Mouse (Mus musculus) liver, adult (tissue): ENCODE results near the gene Etv5.

Experiments
- GATA4 ChIP-seq: IDR thresholded peaks from 2 replicates; pipeline ENCODE4 v1.6.1; 2014; ENCODE audit warnings: mild to moderate bottlenecking, low read length; ENCODE audit not compliant: insufficient replicate concordance

The Etv5 gene

GRCm38 (mm10) chr16:22439499-22440177 is at the start of gene Etv5:
Gene Etv5 (minus strand): TSS chr16:22439719.
- peak; percentile 28; the same call in 1 of the 2 replicates for TF ChIP-seq GATA4

DNA sequence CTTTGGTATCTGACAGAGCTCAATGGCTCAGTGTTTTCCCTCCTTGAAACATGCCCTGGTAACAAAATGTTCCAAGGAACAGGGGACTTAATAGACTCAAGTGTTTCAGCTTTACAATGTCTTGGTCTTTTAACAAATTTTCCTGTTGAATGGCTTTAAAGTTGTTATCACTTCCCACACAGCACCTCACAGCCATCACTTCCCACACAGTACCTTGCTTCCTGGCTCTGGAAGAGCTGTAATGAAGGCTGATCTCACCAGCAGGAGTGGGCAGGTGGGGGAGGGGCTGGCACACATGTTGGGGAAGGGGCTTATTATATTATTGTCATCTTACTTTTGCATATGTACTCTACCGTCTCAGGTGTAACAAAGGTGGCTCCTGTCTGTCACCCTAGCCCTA is 44.4 kb upstream of the Etv5 start:
- no peak for TF ChIP-seq GATA4

GRCm38 (mm10) chr16:22479322-22479721 is 39.8 kb upstream of the Etv5 start:
- TF ChIP-seq GATA4 = no peak

DNA sequence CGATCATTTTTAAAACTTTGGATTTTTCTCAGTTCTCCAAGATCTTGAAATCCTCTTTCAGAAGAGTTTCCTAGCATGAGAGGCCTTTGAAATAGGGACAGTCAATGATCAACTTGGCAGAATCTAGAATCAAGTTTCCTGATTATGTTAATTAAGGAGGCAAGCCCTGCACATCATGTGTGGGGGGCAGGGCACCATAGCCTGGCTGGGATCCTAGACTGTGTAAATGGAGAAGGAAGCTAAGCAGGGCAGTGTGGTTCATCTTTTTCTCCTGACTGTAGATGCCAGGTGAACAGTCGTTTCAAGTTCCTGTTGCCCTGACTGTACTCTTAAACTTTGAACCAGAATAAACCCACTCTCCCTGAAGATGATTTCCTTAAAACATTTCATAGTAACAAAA is 32.2 kb upstream of the Etv5 start:
- no peak for TF ChIP-seq GATA4

- no peak for TF ChIP-seq GATA4
Measured at GRCm38 (mm10) chr16:22469385-22469784, 29.9 kb upstream of the Etv5 start.

GRCm38 (mm10) chr16:22467111-22467510 is 27.6 kb upstream of the Etv5 start:
- no peak for TF ChIP-seq GATA4

GRCm38 (mm10) chr16:22466381-22466780 is 26.9 kb upstream of the Etv5 start:
- TF ChIP-seq GATA4 = no peak

GRCm38 (mm10) chr16:22462220-22462619 is 22.7 kb upstream of the Etv5 start:
- TF ChIP-seq GATA4 = no peak

DNA sequence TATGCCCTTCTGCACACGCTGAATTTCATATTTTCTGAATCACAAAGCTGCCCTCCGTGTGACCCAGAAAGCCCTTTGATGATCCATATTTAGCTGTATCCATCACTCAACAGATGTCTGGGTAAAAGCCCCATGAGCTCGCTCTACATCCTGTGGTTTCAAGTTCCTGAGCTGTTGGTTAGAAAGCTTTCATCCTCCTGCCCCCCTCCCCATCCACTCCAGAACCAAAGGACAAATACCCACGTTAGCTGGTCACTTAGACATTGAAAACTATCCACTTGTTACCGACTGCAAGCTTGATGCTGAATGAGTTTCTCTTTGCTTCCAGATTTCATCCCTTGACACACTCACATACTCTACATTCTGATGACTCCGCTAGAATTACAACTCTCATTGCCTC is 22.2 kb upstream of the Etv5 start:
- no peak for TF ChIP-seq GATA4

DNA sequence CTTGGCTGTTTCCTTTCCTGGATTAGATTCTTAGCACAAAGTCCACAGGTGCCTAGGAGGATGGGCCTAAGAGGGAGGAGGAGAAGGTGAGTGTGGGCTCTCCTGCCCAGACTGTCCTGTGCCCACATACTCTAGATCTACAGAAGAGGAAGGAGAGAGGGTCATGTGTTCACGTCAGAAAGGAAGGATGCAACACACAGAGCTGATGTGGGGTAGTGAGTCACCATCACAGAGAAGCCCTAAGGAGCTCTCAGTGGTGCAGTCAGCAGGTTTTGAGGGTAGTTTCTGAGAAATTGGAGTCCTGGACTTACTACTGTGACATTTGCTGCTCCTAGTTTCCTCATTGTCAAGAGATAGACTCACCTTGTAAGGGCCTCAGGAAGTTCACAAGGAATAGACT is 21.4 kb upstream of the Etv5 start:
- TF ChIP-seq GATA4 = no peak

DNA sequence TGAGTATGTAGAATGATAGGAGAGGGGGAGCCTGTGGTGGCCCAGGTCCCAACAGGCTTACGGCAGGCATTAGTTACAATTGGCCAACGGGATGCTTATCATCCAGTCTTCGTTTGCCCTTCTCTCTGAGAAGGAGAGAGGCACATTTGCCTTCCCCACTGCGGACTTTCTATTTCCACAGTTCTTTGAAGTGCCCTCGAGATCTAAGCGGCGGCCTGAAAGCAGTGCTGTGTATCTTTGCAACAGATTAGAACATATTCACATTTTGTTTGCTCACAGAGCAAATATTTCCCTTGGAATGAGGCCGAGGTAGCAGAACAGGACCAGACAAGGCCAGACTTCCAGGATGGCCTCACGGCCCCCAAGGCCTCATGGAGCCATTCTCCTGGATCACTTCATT is 12.6 kb upstream of the Etv5 start:
- TF ChIP-seq GATA4 = no peak

GRCm38 (mm10) chr16:22448093-22448492 is 8.6 kb upstream of the Etv5 start:
- no peak for TF ChIP-seq GATA4

DNA sequence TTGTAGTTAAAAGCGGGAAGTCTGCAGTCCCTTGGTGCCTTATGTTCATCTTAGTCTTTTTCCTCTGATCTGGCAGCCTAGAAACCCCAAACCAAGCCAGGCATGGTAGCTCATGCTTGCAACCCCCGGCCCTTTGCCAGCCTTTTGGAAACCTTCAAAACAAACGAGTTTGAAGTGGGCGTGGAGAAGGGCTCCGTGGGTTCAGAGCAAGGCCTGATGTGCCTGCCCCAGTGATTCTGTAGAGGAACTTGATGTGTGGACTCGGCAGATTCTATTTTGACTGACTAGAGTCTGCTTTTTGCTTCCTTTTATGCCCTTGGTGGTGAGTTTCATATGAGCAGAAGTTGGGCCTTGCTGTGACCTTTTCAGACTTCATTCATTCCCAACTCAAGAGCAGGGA is 5.3 kb upstream of the Etv5 start:
- TF ChIP-seq GATA4 = no peak

DNA sequence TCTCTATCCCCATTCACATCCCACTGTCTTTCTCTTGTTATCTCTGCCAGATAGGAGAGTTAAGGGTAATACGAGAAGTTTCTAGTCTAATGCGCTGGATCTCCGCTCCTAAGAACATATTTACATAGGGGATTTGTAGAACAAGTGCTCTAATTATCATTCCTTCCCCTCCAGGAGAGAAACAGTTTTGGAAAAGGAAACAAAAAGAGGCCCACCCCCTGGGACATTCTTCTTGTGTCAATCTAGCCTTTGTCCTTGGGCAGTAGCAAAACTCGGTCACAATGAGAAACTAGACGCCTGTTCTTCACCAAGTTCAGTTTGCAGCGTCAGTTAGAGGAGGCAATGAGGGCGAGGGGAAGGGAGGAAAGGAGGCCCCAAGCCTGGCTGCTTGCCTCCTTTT is 2.7 kb upstream of the Etv5 start:
- no peak for TF ChIP-seq GATA4

DNA sequence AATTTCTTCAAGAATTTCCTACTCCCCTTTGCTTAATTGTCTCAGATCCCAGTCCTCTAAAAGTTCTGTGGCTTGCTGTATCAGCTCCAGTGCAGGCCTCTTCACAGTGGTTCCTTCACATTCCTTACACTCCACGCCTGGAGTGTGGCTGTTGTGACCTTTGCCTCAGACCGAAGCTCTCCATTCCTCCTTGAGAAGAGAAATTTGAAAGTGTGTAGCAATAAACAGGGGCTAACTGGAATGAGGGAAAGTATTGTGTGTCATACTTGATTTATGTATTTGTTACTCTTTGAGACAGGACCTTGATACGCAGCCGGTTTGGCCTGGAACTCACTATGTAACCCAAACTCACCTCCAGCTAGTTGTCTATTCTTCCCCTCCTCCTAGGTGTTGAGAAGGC is 1.8 kb upstream of the Etv5 start:
- no peak for TF ChIP-seq GATA4

DNA sequence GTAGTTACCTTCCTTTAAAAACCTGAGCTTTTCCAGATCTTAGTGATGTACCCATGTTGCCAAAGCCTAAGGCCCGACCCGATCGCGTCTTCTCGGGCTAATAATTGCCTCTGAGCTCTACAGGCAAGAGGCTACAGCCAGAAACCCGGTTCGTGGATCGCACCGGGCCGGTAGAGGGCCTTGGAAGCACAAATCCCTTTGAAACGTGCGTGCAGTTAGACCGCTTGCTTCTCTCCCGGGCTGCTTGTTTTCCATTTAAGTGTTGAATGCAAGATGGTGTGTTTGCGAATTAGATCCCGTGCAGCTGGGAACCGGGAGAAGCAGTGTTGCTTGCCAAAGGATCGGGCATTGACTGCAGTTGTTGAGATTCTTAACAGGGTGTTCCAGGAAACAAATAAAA is 750 bp upstream of the Etv5 start:
- no peak for TF ChIP-seq GATA4
